Mouse (Mus musculus) CD4-positive, CD25-positive, alpha-beta regulatory T cell, adult 4 months (primary cell): ENCODE data around the gene Praf2. TPM values are rescaled to one million over a fixed set of nuclear protein-coding genes. Genes with fewer than 3 reads are reported as not detected.

Experiments
- ATAC-seq: one replicate; pipeline ENCODE4 v1.8.0; 2017
- polyA plus RNA-seq, 2 experiments: library from polyadenylated mRNA; unstranded; fragments of 100-300 nt; shearing (Covaris generic); gene quantifications; one replicate each; pipeline ENCODE4 v1.2.1; 2017

Gene Praf2
- polyA plus RNA-seq, 2 experiments from 2014 or later, result 33.9 to 40.0 TPM

- ATAC-seq, result no peak
Measured at GRCm38 (mm10) chrX:7740082-7740819, 12.0 kb downstream of the Praf2 start.

GRCm38 (mm10) chrX:7741103-7741502, 12.9 kb downstream of the Praf2 start:
- no peak for ATAC-seq

- no peak for ATAC-seq
Measured at GRCm38 (mm10) chrX:7743470-7743869, 15.2 kb downstream of the Praf2 start.

GRCm38 (mm10) chrX:7744940-7745339, 16.7 kb downstream of the Praf2 start:
- no peak for ATAC-seq

GRCm38 (mm10) chrX:7745429-7745828, 17.2 kb downstream of the Praf2 start:
- ATAC-seq, result no peak

- no peak for ATAC-seq
Measured at GRCm38 (mm10) chrX:7750432-7751116, 22.3 kb downstream of the Praf2 start, which contains the start of gene Ccdc120. Gene Ccdc120, minus strand, starts transcription at chrX:7750905.

- peak; percentile 49 for ATAC-seq
Measured at GRCm38 (mm10) chrX:7753627-7754026, 25.4 kb downstream of the Praf2 start.

- peak; percentile 94 for ATAC-seq
Measured at GRCm38 (mm10) chrX:7762137-7762920, 34.1 kb downstream of the Praf2 start, which contains the start of gene Tfe3. Gene Tfe3, plus strand, starts transcription at chrX:7762560.

- peak; percentile 11 for ATAC-seq
Measured at GRCm38 (mm10) chrX:7762921-7763197, 34.6 kb downstream of the Praf2 start.

GRCm38 (mm10) chrX:7763631-7764393, 35.6 kb downstream of the Praf2 start:
- no peak for ATAC-seq

- ATAC-seq, result no peak
Measured at GRCm38 (mm10) chrX:7764657-7765280, 36.5 kb downstream of the Praf2 start.

- ATAC-seq, result no peak
Measured at GRCm38 (mm10) chrX:7765281-7765670, 37.0 kb downstream of the Praf2 start.

GRCm38 (mm10) chrX:7765764-7766163, 37.5 kb downstream of the Praf2 start:
- ATAC-seq, result no peak

GRCm38 (mm10) chrX:7769302-7770017, 41.2 kb downstream of the Praf2 start:
- no peak for ATAC-seq

GRCm38 (mm10) chrX:7772766-7773165, 44.5 kb downstream of the Praf2 start:
- no peak for ATAC-seq

- ATAC-seq, result no peak
Measured at GRCm38 (mm10) chrX:7775501-7776205, 47.4 kb downstream of the Praf2 start.

- peak; percentile 63 for ATAC-seq
Measured at GRCm38 (mm10) chrX:7776329-7777082, 48.3 kb downstream of the Praf2 start.

GRCm38 (mm10) chrX:7778450-7779244, 50.4 kb downstream of the Praf2 start:
- ATAC-seq, result no peak

- ATAC-seq, result no peak
Measured at GRCm38 (mm10) chrX:7779294-7779693, 51.1 kb downstream of the Praf2 start.
